Mouse (Mus musculus) erythroblast, embryonic 14.5 days (primary cell): ENCODE results near the gene Rps6kl1.

Experiments used
- GATA1 ChIP-seq: IDR thresholded peaks from 2 replicates; pipeline ENCODE4 v1.6.1; 2012; ENCODE audit warnings: low read length, inconsistent platforms, mixed read lengths
- TAL1 ChIP-seq: IDR thresholded peaks from 3 replicates; pipeline ENCODE4 v1.6.1; 2012; ENCODE audit warnings: low read length, inconsistent platforms, mixed read lengths

DNA sequence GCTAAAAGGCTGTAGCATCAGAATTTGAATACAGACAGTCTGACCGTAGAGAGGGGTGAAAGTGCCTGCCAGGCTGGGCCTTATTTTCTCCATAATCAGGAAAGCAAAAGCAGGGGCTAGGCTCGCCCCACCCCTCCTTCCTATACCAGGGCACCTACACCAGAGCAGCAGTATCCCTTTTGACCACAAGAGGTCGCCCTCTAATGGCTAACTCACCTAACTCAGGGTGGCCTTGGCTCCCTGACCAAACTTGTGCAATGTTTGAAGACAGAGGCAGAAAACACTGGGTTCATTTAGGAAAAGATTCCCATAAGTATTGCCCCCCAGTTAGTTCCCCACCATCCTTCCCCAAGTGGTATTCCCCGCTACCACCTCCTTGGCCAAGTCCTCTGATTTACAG, 8.3 kb downstream of the Rps6kl1 start:
- TF ChIP-seq GATA1 (no peak), TAL1 (no peak)
